Mouse (Mus musculus) CH12.LX (cell line): ENCODE data around the gene Sh2d6. TPM values are rescaled to one million over a fixed set of nuclear protein-coding genes. Genes with fewer than 3 reads are reported as not detected.

Experiments used
- DNase-seq: peaks from one replicate; pipeline ENCODE4 v3.0.0-alpha.2; 2013; ENCODE audit errors: extremely low read depth
- H3K27ac ChIP-seq: 2 replicates; pipeline ENCODE4 v1.5.1; 2012; ENCODE audit warnings: low read depth, mild to moderate bottlenecking, control low read depth, moderate library complexity; ENCODE audit not compliant: insufficient read depth
- H3K27me3 ChIP-seq: replicated peaks from 2 replicates; pipeline ENCODE3; 2012; ENCODE audit warnings: inconsistent platforms
- H3K36me3 ChIP-seq, 2 experiments: replicated peaks in 1 of 2; 2 replicates each; pipeline versions ENCODE3 to v1.6.1; 2012; ENCODE audit warnings: inconsistent platforms in 1 of 2, low read length in 1 of 2, mild to moderate bottlenecking in 1 of 2, mixed read lengths in 1 of 2, moderate library complexity in 1 of 2; ENCODE audit not compliant: control insufficient read depth in 1 of 2, insufficient read depth in 1 of 2
- H3K4me1 ChIP-seq, 2 experiments: 2 replicates each; pipeline ENCODE4 v1.6.1; 2012; ENCODE audit warnings: inconsistent platforms in 1 of 2, moderate library complexity in 1 of 2; ENCODE audit not compliant: insufficient read depth in 2 of 2, control insufficient read depth in 1 of 2
- H3K4me2 ChIP-seq: 2 replicates; pipeline ENCODE4 v1.6.1; 2012; ENCODE audit warnings: low read depth, mild to moderate bottlenecking, control low read depth; ENCODE audit not compliant: poor library complexity, insufficient read depth, severe bottlenecking
- H3K4me3 ChIP-seq, 3 experiments: fragments of 150-350 bp in 1 of 3; sonication (generic) in 1 of 3; replicated peaks in 1 of 3; 2 replicates each; pipeline versions ENCODE3 to v1.5.1; 2011 to 2012; ENCODE audit warnings: low read depth in 2 of 3, low read length in 2 of 3, mild to moderate bottlenecking in 2 of 3, moderate library complexity in 2 of 3, control low read depth in 1 of 3, improper control_type of control experiment in 1 of 3, inconsistent platforms in 1 of 3, mixed read lengths in 1 of 3; ENCODE audit not compliant: poor library complexity in 1 of 3
- H3K79me2 ChIP-seq: replicated peaks from 2 replicates; pipeline ENCODE4 v1.6.1; 2012; ENCODE audit warnings: mild to moderate bottlenecking, moderate library complexity; ENCODE audit not compliant: control insufficient read depth, poor library complexity, insufficient read depth, severe bottlenecking; ENCODE audit errors: extremely low read depth
- H3K9ac ChIP-seq: 2 replicates; pipeline ENCODE4 v1.6.1; 2012; ENCODE audit warnings: low read depth, mild to moderate bottlenecking, control low read depth, moderate library complexity; ENCODE audit not compliant: insufficient read depth
- H3K9me3 ChIP-seq: replicated peaks from 2 replicates; pipeline ENCODE3; 2012; ENCODE audit warnings: low read length, inconsistent platforms, mixed read lengths
- BHLHE40 ChIP-seq: IDR thresholded peaks from 2 replicates; pipeline ENCODE4 v1.6.1; 2011; ENCODE audit warnings: mild to moderate bottlenecking, low read depth, low read length, improper control_type of control experiment
- CHD1 ChIP-seq: IDR thresholded peaks from 2 replicates; pipeline ENCODE4 v1.6.1; 2012; ENCODE audit warnings: low read depth, low read length, improper control_type of control experiment, inconsistent platforms
- E2F4 ChIP-seq: IDR thresholded peaks from 2 replicates; pipeline ENCODE4 v1.6.1; 2011; ENCODE audit warnings: low read depth, low read length, improper control_type of control experiment; ENCODE audit not compliant: insufficient replicate concordance
- ELF1 ChIP-seq: IDR thresholded peaks from 2 replicates; pipeline ENCODE4 v1.6.1; 2014; ENCODE audit warnings: low read depth, mild to moderate bottlenecking, inconsistent platforms, low read length, improper control_type of control experiment
- EP300 ChIP-seq: IDR thresholded peaks from 2 replicates; pipeline ENCODE4 v1.6.1; 2011; ENCODE audit warnings: low read length, improper control_type of control experiment
- ETS1 ChIP-seq: conservative IDR thresholded peaks from 2 replicates; pipeline ENCODE4 v1.6.1; 2012; ENCODE audit warnings: low read depth, mild to moderate bottlenecking, inconsistent platforms, low read length, improper control_type of control experiment, moderate library complexity
- GABPA ChIP-seq: IDR thresholded peaks from 2 replicates; pipeline ENCODE4 v1.6.1; 2012; ENCODE audit warnings: low read depth, low read length, improper control_type of control experiment, inconsistent platforms; ENCODE audit not compliant: insufficient replicate concordance
- HCFC1 ChIP-seq: IDR thresholded peaks from 2 replicates; pipeline ENCODE4 v1.6.1; 2012; ENCODE audit warnings: low read depth, mild to moderate bottlenecking, inconsistent platforms, low read length, improper control_type of control experiment
- IRF4 ChIP-seq: IDR thresholded peaks from 2 replicates; pipeline ENCODE4 v1.6.1; 2014; ENCODE audit warnings: low read depth, mild to moderate bottlenecking, inconsistent platforms, low read length, improper control_type of control experiment
- JUN ChIP-seq: IDR thresholded peaks from 2 replicates; pipeline ENCODE4 v1.6.1; 2011; ENCODE audit warnings: low read depth, mild to moderate bottlenecking, low read length, improper control_type of control experiment, moderate library complexity; ENCODE audit not compliant: insufficient read depth
- JUND ChIP-seq: conservative IDR thresholded peaks from 2 replicates; pipeline ENCODE4 v1.6.1; 2011; ENCODE audit warnings: low read depth, low read length, improper control_type of control experiment
- KAT2A ChIP-seq: IDR thresholded peaks from 2 replicates; pipeline ENCODE4 v1.6.1; 2012; ENCODE audit warnings: low read length, improper control_type of control experiment, inconsistent platforms; ENCODE audit not compliant: insufficient replicate concordance
- MAFK ChIP-seq: IDR thresholded peaks from 2 replicates; pipeline ENCODE4 v1.6.1; 2011; ENCODE audit warnings: low read length, improper control_type of control experiment; ENCODE audit not compliant: insufficient replicate concordance
- MAZ ChIP-seq: IDR thresholded peaks from 2 replicates; pipeline ENCODE4 v1.6.1; 2012; ENCODE audit warnings: low read depth, mild to moderate bottlenecking, inconsistent platforms, low read length, improper control_type of control experiment, moderate library complexity
- MEF2A ChIP-seq: IDR thresholded peaks from 2 replicates; pipeline ENCODE4 v1.6.1; 2014; ENCODE audit warnings: low read depth, mild to moderate bottlenecking, inconsistent platforms, low read length, improper control_type of control experiment, borderline replicate concordance
- MYC ChIP-seq: IDR thresholded peaks from 2 replicates; pipeline ENCODE4 v1.6.1; 2011; ENCODE audit warnings: low read depth, mild to moderate bottlenecking, improper control_type of control experiment, low read length
- NELFE ChIP-seq: IDR thresholded peaks from 2 replicates; pipeline ENCODE4 v1.6.1; 2011; ENCODE audit warnings: low read depth, low read length, improper control_type of control experiment
- NRF1 ChIP-seq: IDR thresholded peaks from 2 replicates; pipeline ENCODE4 v1.6.1; 2014; ENCODE audit warnings: low read depth, mild to moderate bottlenecking, inconsistent platforms, low read length, improper control_type of control experiment, moderate library complexity
- PAX5 ChIP-seq: IDR thresholded peaks from 2 replicates; pipeline ENCODE4 v1.6.1; 2012; ENCODE audit warnings: low read length, inconsistent platforms, mixed read lengths
- POLR2A ChIP-seq: IDR thresholded peaks from 2 replicates; pipeline ENCODE4 v1.6.1; 2011; ENCODE audit warnings: low read depth, mild to moderate bottlenecking, improper control_type of control experiment, low read length
- POLR2AphosphoS2 ChIP-seq: IDR thresholded peaks from 2 replicates; pipeline ENCODE4 v1.6.1; 2011; ENCODE audit warnings: low read depth, low read length, improper control_type of control experiment
- RCOR1 ChIP-seq: conservative IDR thresholded peaks from 2 replicates; pipeline ENCODE4 v1.6.1; 2012; ENCODE audit warnings: low read depth, mild to moderate bottlenecking, inconsistent platforms, low read length, improper control_type of control experiment
- TBP ChIP-seq: conservative IDR thresholded peaks from 2 replicates; pipeline ENCODE4 v1.6.1; 2011; ENCODE audit warnings: low read depth, low read length, improper control_type of control experiment
- UBTF ChIP-seq: IDR thresholded peaks from 2 replicates; pipeline ENCODE4 v1.6.1; 2012; ENCODE audit warnings: low read depth, mild to moderate bottlenecking, inconsistent platforms, low read length, improper control_type of control experiment, moderate library complexity
- USF1 ChIP-seq: IDR thresholded peaks from 2 replicates; pipeline ENCODE4 v1.6.1; 2014; ENCODE audit warnings: low read depth, mild to moderate bottlenecking, inconsistent platforms, low read length, improper control_type of control experiment
- USF2 ChIP-seq: conservative IDR thresholded peaks from 2 replicates; pipeline ENCODE4 v1.6.1; 2011; ENCODE audit warnings: low read depth, low read length, improper control_type of control experiment
- ZMIZ1 ChIP-seq: IDR thresholded peaks from 2 replicates; pipeline ENCODE4 v1.6.1; 2012; ENCODE audit warnings: low read depth, mild to moderate bottlenecking, inconsistent platforms, low read length, improper control_type of control experiment
- ZNF384 ChIP-seq: IDR thresholded peaks from 2 replicates; pipeline ENCODE4 v1.6.1; 2012; ENCODE audit warnings: low read depth, low read length, improper control_type of control experiment, inconsistent platforms
- dilution Hi-C: fragments of 300-500 bp; cut with MboI; formaldehyde crosslinking; loops from 2 replicates; pipeline ENCODE4 v1.14.3; 2020; ENCODE audit warnings: low sequenced_read_pairs; ENCODE audit not compliant: extremely low pct_unique_long_range_greater_than_20kb, extremely low pct_ligation_motif_present
- in situ Hi-C: fragments of 300-500 bp; cut with MboI; formaldehyde crosslinking; loops from 3 replicates; pipeline ENCODE4 v1.14.3; 2019; ENCODE audit warnings: low sequenced_read_pairs, low pct_ligation_motif_present, low pct_unique_long_range_greater_than_20kb, mixed read lengths
- polyA plus RNA-seq: library from polyadenylated mRNA; unstranded; fragments of >175 nt; gene quantifications from 2 replicates; pipeline ENCODE4 v1.2.1, GENCODE M21; 2012; ENCODE audit warnings: low read depth; ENCODE audit not compliant: insufficient read length
- total RNA-seq, 2 experiments: library from RNA; depleted of rRNA; stranded (reverse); fragments of 300-350 nt in 1 of 2; fragments of >200 nt in 1 of 2; gene quantifications; 2 replicates each; pipeline ENCODE4 v1.2.3; 2012 to 2014

Sh2d6 gene
- total and polyA plus RNA-seq, 3 experiments, result 0.78 to 4.9 (median 1.7) TPM

DNA sequence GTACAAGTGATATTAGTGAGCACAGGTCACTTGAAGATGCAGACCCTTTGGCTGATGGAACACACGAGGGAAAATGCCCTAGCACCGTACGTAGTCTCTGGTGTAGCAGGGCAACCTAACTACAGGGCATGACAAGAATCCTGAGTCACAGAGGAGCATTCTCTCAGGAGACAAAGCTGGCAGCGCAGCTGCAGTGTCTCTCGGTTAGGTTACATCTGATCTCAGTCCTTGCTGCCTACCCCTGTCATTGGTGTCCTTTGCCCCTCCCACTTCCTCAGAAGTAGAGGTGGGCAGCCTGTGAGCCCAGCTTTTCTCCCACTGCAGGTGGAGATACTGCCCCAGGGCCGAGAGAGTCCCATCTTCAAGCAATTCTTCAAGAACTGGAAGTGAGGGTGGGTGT, 41.0 kb upstream of the Sh2d6 start:
- peaks cover 0 to 6% of the 10 kb centered on the region in 2 experiments; a peak in 1 of 4 replicates for H3K4me1 ChIP-seq
- no peaks in the 10 kb centered on the region for H3K9me3 ChIP-seq
- H3K4me2 ChIP-seq, result no peak overlapping the region
- no peaks in the 10 kb centered on the region for H3K27me3 ChIP-seq
- no peak overlapping the region for H3K9ac ChIP-seq
- H3K36me3 ChIP-seq, result peaks cover 49 to 74% of the 10 kb centered on the region in 2 experiments
- DNase-seq, result no peak
- dilution Hi-C loops (no loop called here), in situ Hi-C loops (no loop called here)
- no peaks in the 10 kb centered on the region for H3K79me2 ChIP-seq
- H3K27ac ChIP-seq, result no peak overlapping the region
- H3K4me3 ChIP-seq, result no peak overlapping the region
- TF ChIP-seq USF1, result no peak
- no peak for TF ChIP-seq ZMIZ1
- no peak for TF ChIP-seq ZNF384
- no peak for TF ChIP-seq ELF1
- no peak for TF ChIP-seq E2F4
- TF ChIP-seq JUND, result no peak
- no peak for TF ChIP-seq MAZ
- no peak for TF ChIP-seq TBP
- TF ChIP-seq HCFC1, result no peak
- no peak for TF ChIP-seq USF2
- TF ChIP-seq RCOR1, result no peak
- TF ChIP-seq KAT2A, result no peak
- no peak for TF ChIP-seq GABPA
- TF ChIP-seq UBTF, result no peak

DNA sequence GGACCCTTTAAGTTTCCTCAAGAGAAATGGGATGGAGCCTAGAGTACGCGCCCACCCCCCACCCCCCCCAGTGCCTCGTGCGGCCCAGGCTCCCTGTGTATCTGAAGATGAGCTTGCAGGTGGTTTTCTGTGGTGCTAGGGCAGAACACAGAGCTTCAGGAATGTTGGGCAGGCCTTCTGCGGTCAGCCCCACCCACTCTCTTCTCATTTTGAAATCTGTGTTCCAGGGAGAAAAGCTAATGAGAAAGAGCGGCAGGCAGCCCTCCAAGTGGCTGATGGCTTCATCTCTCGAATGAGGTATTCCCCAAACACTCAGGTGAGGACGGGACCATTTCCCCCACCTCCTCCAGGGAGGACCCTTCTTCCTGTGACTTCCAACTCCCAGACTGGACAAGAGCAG, 39.3 kb upstream of the Sh2d6 start:
- Histone ChIP-seq H3K4me1 (peaks cover 0 to 5% of the 10 kb centered on the region in 2 experiments; a peak in 1 of 4 replicates), H3K27me3 (no peaks in the 10 kb centered on the region), H3K79me2 (no peaks in the 10 kb centered on the region), H3K4me2 (no peak overlapping the region), H3K9ac (no peak overlapping the region), H3K9me3 (no peaks in the 10 kb centered on the region), H3K27ac (no peak overlapping the region), H3K36me3 (peaks cover 52 to 77% of the 10 kb centered on the region in 2 experiments), H3K4me3 (no peak overlapping the region)
- DNase-seq, result no peak
- dilution Hi-C loops (no loop called here), in situ Hi-C loops (no loop called here)
- no peak for TF ChIP-seq NELFE
- TF ChIP-seq BHLHE40, result no peak
- no peak for TF ChIP-seq UBTF
- TF ChIP-seq GABPA, result no peak
- no peak for TF ChIP-seq MYC
- TF ChIP-seq ETS1, result no peak
- no peak for TF ChIP-seq POLR2AphosphoS2
- TF ChIP-seq JUN, result no peak
- no peak for TF ChIP-seq USF1
- TF ChIP-seq MEF2A, result no peak
- TF ChIP-seq PAX5, result no peak
- no peak for TF ChIP-seq IRF4
- no peak for TF ChIP-seq USF2
- no peak for TF ChIP-seq MAFK
- TF ChIP-seq E2F4, result no peak
- no peak for TF ChIP-seq EP300
- TF ChIP-seq CHD1, result no peak
- no peak for TF ChIP-seq POLR2A
- no peak for TF ChIP-seq NRF1
